Mouse (Mus musculus): Measurements from ENCODE around the gene Ptpn22.

- TF ChIP-seq CTCF (IDR thresholded peaks at IDR 0.05; ENCODE audit: low read depth, low read length) = no peak
- no peak for TF ChIP-seq POLR2A (IDR thresholded peaks at IDR 0.05; ENCODE audit: extremely low read depth, insufficient read depth, low read length)
Observed at GRCm38 (mm10) chr3:103944794-103945562, 85.4 kb downstream of the Ptpn22 start.

All from liver, adult 2 months (tissue).